Mouse (Mus musculus) kidney, adult 2 months (tissue): ENCODE measurements around the gene Fhod1.

Experiments
- CTCF ChIP-seq: fragments of 200-500 bp; conservative IDR thresholded peaks from 2 replicates; pipeline ENCODE4 v1.5.1; 2011; ENCODE audit warnings: low read depth, mild to moderate bottlenecking, control low read depth, low read length, moderate library complexity, mixed read lengths; ENCODE audit not compliant: insufficient read depth, insufficient read length
- POLR2A ChIP-seq: fragments of 200-500 bp; IDR thresholded peaks from one replicate; pipeline ENCODE4 v1.6.1; 2011; ENCODE audit warnings: low read depth, low read length, control low read depth

DNA sequence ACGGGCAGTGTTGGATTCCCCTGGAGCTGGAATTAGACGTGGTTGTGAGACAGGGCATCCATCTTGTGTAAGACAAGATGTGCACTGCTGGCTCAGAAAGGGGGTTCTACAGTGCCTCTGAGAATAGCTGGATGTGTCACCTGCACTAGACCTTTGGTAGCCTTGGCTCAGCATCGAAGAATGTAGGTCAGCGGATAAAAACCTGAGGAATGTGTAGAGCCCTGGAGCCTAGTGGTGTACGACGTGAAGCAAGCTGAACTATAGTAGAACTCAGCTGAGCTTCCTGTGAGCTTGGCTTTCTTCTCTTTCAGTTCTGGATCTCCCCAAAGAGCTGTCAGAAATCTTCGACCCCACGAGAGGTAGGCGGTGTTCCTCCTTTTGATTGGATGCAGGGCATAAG is 43.9 kb downstream of the Fhod1 start:
- TF ChIP-seq POLR2A, result no peak
- no peak for TF ChIP-seq CTCF
